Mouse (Mus musculus) spleen, postnatal 4 days (tissue): ENCODE results near the gene Mapk10.
A peak's percentile ranks its signal among the peaks of the same experiment; 100 is the strongest.
"Not testable (repeated sequence)": the region's sequence is repeated elsewhere in the genome, so short reads cannot be mapped to it uniquely, and the experiment has no call there.

ENCODE experiments used
- DNase-seq, 2 experiments: peaks; one replicate each; pipeline ENCODE4 v3.0.0; 2022; ENCODE audit warnings: low spot score in 2 of 2

Gene Mapk10

GRCm38 (mm10) chr5:102964396-102964795 lies 246.7 kb downstream of the Mapk10 start:
- no peak for DNase-seq

GRCm38 (mm10) chr5:102953414-102953813 lies 257.7 kb downstream of the Mapk10 start:
- DNase-seq: no peak

GRCm38 (mm10) chr5:102952918-102953317 lies 258.2 kb downstream of the Mapk10 start:
- no peak for DNase-seq

- peak in 1 of 2 experiments; percentile 53 for DNase-seq
These were observed 263.9 kb downstream of the Mapk10 start for GRCm38 (mm10) chr5:102947061-102947711.

- DNase-seq: no peak
These were observed 264.5 kb downstream of the Mapk10 start for GRCm38 (mm10) chr5:102946625-102947024.

- DNase-seq: peak in 1 of 2 experiments; percentile 28
These were observed 267.1 kb downstream of the Mapk10 start for GRCm38 (mm10) chr5:102943864-102944630.

- DNase-seq: no peak
These were observed 281.0 kb downstream of the Mapk10 start for GRCm38 (mm10) chr5:102930161-102930560.

GRCm38 (mm10) chr5:102926786-102927185 lies 284.3 kb downstream of the Mapk10 start:
- no peak for DNase-seq

GRCm38 (mm10) chr5:102920199-102920598 lies 290.9 kb downstream of the Mapk10 start:
- no peak for DNase-seq

GRCm38 (mm10) chr5:102905441-102906211 lies 305.5 kb downstream of the Mapk10 start:
- no peak for DNase-seq

GRCm38 (mm10) chr5:102904066-102904465 lies 307.1 kb downstream of the Mapk10 start:
- no peak for DNase-seq

GRCm38 (mm10) chr5:102903487-102903886 lies 307.6 kb downstream of the Mapk10 start:
- DNase-seq: no peak

- DNase-seq: no peak
These were observed 310.0 kb downstream of the Mapk10 start for GRCm38 (mm10) chr5:102901176-102901575.

- DNase-seq: no peak
These were observed 311.4 kb downstream of the Mapk10 start for GRCm38 (mm10) chr5:102899680-102900215.

GRCm38 (mm10) chr5:102898301-102898700 lies 312.8 kb downstream of the Mapk10 start:
- no peak for DNase-seq

GRCm38 (mm10) chr5:102892226-102892625 lies 318.9 kb downstream of the Mapk10 start:
- DNase-seq: no peak

GRCm38 (mm10) chr5:102889163-102889488 lies 322.0 kb downstream of the Mapk10 start:
- DNase-seq: no peak

- DNase-seq: no peak
These were observed 322.5 kb downstream of the Mapk10 start for GRCm38 (mm10) chr5:102888482-102889162.

GRCm38 (mm10) chr5:102875628-102876027 lies 335.5 kb downstream of the Mapk10 start:
- DNase-seq: peak in 1 of 2 experiments; percentile 45

- DNase-seq: no peak
These were observed 336.4 kb downstream of the Mapk10 start for GRCm38 (mm10) chr5:102874605-102875298.

- DNase-seq: not testable (repeated sequence)
These were observed 338.1 kb downstream of the Mapk10 start for GRCm38 (mm10) chr5:102872996-102873395.
